Mouse (Mus musculus) thymus, postnatal 0 days (tissue): ENCODE data around the gene Thra. TPM values are rescaled to one million over a fixed set of nuclear protein-coding genes. Genes with fewer than 3 reads are reported as not detected.

Experiments used
- DNase-seq: peaks from one replicate; pipeline ENCODE4 v3.0.0-alpha.2; 2015; ENCODE audit warnings: low spot score
- polyA plus RNA-seq: library from polyadenylated mRNA; unstranded; fragments of >200 nt; fragmentation: Nextera tagmentation; extraction: Ambion mirVana; gene quantifications from 2 replicates; pipeline ENCODE4 v1.2.1, GENCODE M21; 2015

Thra gene
- polyA plus RNA-seq, 1 experiment from 2014 or later, result 9.1 TPM

DNA sequence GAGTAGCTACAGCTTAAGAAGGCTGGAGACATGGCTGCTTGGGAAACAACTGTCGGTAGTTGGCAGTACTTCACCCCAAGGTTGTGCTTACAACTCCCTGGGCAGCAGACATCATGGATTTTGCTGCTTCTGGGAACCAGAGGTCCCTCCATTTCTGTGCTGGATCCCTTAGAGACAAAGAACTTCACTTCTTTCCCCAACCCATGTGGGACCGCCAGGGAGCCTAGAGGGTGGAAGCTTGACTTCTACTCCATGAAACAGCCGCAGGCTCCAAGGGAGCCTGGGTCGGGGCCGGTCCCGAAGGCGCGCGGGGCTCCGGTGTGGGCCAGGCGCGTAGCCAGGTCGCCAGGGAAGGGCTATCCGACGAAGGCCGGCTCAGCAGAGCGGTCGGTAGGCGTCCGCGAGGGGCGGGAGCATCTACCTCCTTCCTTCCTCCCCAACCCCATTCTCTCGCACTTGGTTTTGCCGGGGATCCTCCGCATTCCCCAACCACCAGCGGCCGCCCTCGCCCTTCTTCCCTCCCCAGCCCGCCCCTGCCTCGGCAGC, 54.1 kb downstream of the Thra start:
- DNase-seq, result peak; percentile 63

DNA sequence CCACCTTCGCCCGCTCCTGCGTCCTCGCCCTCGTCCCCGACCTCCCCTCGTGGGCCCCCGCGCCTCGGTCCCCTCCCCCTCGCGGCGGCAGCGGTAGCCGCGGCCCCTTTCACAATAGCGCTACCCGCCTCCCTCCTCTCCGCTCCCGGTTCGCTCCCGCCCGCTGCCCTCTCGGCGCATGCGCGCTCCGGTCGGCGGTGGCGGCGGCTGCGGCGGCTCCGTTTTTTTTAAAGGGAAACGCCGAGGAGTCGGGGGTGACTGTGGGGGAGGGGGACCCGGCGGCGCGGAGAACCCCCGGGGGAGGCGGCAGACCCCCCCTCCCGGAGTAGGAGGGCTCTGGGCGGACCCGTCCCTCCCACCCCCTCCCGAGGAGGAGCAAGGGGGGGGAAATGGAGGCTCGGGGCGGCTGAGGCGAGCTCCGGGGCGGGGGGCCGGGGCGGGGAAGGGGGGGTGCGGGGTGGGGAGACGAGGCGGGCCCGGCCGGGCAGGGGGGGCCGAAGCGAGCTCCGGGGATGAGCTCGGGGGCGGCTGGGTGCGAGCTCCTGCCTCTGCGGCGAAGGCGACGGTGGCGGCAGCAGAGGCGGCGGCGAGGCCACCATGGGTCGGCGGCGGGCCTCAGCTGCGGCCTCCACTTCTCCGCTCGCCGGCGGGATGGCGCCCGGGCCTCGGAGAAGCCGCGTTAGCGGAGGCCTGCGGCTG, 54.7 kb downstream of the Thra start, which contains the start of gene Msl1:
TSS of gene Msl1 (plus strand) at position 502 of the 699 bp plus-strand sequence.
- DNase-seq, result peak; percentile 89

DNA sequence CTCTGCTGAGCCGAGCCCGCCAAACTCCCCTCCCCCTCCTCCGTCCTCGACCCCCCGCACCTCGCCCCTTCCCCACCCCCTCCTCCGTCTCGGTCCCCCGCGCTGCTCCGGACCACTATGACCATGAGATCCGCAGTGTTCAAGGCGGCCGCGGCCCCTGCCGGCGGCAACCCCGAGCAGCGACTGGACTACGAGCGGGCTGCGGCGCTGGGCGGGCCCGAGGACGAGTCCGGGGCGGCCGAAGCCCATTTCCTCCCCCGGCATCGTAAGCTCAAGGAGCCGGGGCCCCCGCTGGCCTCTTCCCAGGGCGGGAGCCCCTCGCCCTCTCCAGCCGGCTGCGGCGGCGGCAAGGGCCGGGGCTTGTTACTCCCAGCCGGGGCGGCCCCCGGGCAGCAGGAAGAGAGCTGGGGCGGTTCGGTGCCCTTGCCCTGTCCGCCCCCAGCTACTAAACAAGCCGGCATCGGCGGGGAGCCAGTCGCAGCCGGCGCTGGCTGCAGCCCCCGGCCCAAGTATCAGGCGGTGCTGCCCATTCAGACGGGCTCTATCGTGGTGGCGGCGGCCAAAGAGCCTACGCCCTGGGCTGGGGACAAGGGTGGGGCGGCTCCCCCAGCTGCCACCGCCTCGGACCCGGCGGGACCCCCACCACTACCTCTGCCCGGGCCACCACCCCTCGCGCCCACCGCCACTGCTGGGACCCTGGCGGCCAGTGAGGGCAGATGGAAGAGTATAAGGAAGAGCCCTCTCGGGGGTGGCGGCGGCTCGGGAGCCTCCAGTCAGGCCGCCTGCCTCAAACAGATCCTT, 55.5 kb downstream of the Thra start:
- DNase-seq, result peak; percentile 27

DNA sequence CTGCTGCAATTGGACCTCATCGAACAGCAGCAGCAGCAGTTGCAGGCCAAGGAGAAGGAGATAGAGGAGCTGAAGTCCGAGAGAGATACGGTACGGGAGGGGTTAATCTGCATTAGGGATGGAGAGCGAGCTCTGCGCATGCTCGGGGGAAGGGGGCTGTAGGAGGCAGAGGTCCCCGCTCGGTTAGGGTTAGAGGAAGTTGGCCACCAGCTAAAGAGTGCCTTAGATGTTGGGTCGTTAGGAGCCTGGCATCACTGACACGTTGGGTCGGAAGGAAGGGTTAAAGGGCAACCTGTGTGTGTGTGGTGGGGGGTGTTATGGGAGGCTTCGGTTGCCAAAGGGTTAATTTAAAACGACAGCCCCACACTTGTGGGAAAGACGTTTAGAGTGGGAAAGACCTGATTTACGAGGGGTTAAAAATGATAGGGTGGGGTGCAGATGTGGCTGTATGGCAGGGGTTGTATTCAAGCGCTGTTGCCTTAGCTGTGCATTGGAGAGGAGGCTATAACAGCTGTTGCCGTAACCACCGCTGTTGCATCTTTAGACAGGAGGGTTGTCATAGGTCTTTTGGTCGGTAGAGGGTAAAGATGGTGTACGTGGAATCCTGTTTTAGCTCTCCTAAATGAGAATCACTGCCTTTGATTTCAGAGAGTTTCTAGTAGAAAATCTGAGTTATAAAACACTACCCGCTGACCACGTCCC, 56.2 kb downstream of the Thra start:
- DNase-seq, result peak; percentile 74

DNA sequence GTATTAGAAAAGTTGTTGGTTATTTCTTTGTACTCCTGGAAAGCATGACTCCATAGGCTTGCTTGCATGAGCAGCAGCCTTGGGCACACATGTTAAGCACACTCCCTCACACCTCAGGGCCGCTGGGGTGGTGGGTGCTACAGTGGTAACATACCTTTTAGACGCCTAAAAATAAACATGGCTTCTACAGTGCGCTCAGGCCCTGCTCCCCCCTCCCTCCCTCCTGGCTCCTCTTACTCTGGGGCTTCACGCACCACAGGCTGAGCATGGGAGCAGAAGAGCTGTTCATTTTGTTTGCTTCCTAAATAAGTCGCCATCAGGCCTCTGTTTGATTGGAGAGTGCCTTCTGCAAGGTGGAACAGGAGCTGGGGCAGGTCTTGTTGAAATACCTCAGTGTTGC, 56.9 kb downstream of the Thra start:
- no peak for DNase-seq

DNA sequence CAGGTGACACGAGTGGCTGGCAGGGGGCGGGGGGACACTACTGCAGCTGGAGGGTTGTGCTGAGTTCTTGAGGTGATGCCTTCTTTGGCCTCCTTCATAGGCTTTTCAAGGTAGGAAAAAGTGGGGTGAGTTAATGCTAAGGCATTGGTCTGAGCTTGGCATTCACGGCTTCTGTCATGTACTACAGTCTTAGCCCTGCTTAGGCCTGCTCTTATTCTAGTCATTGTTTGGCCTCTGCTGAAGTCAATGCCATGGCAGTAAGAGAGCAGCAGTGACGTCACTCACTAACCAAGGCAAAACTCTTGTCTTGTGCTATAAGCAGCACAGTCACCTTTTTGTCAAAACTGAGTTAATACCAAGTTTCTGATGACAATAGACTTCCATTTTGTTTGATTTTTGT, 57.5 kb downstream of the Thra start:
- DNase-seq, result no peak

DNA sequence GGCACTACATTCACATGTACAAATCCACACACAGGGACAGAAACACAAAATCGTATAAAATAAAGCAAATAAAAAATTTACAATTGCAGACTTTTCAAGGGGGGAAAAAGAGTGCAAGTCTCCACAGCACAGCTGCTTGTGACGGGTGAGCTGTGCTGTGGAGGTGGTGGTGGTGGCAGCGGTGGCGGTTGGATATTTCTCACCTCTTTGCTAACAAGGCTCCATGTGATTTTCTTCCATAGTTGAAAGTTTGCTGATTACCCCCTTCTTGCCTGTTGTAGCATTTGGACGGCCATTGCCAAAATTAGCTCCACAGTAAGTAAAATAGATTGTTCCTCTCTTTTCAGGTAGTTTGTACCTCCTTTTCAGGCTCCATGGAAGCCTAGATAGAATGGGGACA, 64.2 kb downstream of the Thra start, which contains the start of gene Casc3:
TSS of gene Casc3 (plus strand) at position 301 of the 400 bp plus-strand sequence.
- DNase-seq, result no peak

DNA sequence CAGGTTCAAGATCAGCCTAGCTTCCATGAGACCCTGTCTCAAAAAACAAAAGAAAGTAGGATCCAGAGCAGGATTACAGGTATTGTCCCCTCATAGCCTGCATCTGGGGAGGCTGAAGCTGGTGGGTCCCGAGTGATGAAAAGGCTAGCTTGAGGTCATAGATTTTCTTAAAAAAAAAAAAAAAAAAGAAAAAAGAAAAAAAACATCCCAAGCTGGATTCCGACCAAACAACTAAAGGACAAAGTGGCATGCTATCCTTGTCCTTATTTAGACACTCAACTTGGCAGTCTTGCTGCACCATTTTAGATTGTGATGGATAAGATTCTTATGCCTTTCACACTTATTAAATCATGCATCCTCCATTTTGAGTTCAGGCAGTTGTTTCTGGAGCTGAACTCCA, 68.0 kb downstream of the Thra start:
- DNase-seq, result no peak

DNA sequence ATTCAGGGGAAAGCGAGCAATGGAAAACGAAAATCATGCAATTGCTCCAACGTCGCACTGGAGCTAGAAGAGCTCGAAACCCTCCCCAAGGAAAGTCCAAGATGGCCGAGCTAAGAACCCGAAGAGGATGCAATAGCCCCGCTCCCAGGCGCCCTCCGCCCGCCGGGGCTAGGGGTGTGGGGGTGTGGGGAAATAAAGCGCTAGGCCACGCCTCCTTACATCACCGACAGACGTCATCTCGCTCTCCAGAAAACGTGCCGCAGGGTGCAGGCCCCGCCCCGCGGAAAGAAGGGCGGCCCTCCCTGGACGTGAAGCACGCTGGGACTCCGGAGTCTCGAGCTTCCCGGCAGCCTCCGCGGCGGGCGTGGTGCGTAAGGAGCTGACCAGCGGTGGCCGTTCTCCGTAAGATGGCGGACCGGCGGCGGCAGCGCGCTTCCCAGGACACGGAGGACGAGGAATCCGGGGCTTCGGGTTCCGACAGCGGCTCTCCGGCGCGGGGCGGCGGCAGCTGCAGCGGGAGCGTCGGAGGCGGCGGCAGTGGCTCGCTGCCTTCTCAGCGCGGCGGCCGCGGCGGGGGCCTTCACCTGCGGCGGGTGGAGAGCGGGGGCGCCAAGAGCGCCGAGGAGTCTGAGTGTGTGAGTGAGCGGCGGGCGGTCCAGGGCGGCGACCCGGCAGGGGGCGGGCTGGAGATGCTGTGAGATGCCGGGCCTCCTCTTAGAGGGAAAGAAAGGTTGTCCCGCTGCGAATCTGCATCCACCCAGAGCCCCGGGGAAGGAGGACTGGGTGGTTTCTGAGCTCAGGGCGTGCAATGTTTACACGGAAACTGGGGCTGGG, 69.2 kb downstream of the Thra start:
- peak; percentile 99 for DNase-seq

DNA sequence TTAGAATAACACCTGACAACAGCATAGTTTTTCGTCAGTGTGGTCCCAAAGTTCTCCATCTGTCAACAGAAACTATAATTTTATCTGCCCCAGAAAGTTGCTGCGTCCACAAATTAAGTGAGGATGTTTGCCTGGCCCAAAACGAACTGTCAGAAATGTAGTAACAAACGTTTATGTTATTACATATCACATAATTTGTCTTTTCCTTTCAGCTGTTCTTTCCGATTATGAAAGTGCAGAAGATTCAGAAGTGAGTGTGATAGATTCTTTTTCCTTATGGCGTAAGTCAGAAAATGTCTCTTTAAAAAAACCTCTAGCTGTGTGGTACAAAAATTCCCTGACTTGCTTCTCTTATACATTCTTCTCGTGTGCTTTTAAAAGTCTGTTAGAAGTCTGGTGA, 70.2 kb downstream of the Thra start:
- DNase-seq, result no peak

DNA sequence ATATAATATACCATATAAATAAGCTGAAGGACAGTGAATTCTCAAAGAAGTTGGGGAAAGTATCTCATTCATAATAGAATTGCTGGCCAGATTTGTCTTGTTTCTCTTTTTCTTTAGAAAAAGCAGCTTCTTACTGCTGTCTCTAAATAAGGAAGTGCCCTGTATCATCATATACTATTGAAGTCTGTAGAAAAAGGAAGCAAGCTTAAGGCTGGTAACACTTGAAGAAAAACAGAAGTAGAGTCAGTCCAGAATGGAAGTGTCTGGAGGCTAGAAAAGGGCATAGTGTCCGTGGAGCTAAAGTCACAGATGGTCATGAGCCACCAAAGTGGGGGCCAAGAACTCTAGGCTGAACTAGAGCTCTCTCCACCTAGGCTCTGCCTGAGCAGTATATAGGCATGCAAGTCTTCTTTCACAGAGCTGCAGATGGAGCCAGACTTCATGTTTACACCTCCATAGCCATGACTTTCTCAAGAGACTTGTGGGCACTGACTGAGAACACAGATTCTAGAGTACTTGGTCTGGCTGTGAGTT, 76.3 kb downstream of the Thra start:
- no peak for DNase-seq

Other genes with a start within 250 kb of the Thra start
- gene Ikzf3, start 194.6 kb upstream of the Thra start, polyA plus RNA-seq, result 42.6 and 59.5 TPM in 2 replicates
- gene Zpbp2, start 189.5 kb upstream of the Thra start, polyA plus RNA-seq, result 2.3 and 2.4 TPM in 2 replicates
- gene Ormdl3, start 153.3 kb upstream of the Thra start, polyA plus RNA-seq, result 37.6 and 38.5 TPM in 2 replicates
- not detected in 2 replicates for gene Lrrc3c, start 142.3 kb upstream of the Thra start, polyA plus RNA-seq
- gene Gm12355, start 115.0 kb upstream of the Thra start, polyA plus RNA-seq, result 0.78 and 1.1 TPM in 2 replicates
- gene Gsdma3, start 114.3 kb upstream of the Thra start, polyA plus RNA-seq, result 0.26 and 0.42 TPM in 2 replicates
- 0.65 and 1.1 TPM in 2 replicates for gene Gsdma2, start 93.9 kb upstream of the Thra start, polyA plus RNA-seq
- gene Gsdma, start 76.3 kb upstream of the Thra start, polyA plus RNA-seq, result 0.49 and 0.80 TPM in 2 replicates
- 211 and 224 TPM in 2 replicates for gene Psmd3, start 58.1 kb upstream of the Thra start, polyA plus RNA-seq
- gene Csf3, start 39.4 kb upstream of the Thra start, polyA plus RNA-seq, result not detected in 2 replicates
- gene Med24, start 11.2 kb upstream of the Thra start, polyA plus RNA-seq, result 48.3 and 48.5 TPM in 2 replicates
- gene Nr1d1, start 34.7 kb downstream of the Thra start, polyA plus RNA-seq, result 2.6 and 3.0 TPM in 2 replicates
- gene Msl1, start 54.9 kb downstream of the Thra start, polyA plus RNA-seq, result 14.4 and 20.4 TPM in 2 replicates
- gene Casc3, start 64.3 kb downstream of the Thra start, polyA plus RNA-seq, result 21.8 and 23.8 TPM in 2 replicates
- gene Rapgefl1, start 96.1 kb downstream of the Thra start, polyA plus RNA-seq, result 0.86 and 1.1 TPM in 2 replicates
- gene Wipf2, start 123.0 kb downstream of the Thra start, polyA plus RNA-seq, result 5.6 and 7.5 TPM in 2 replicates
- gene Cdc6, start 167.2 kb downstream of the Thra start, polyA plus RNA-seq, result 40.6 and 53.2 TPM in 2 replicates
- 40.4 and 41.0 TPM in 2 replicates for gene Rara, start 187.2 kb downstream of the Thra start, polyA plus RNA-seq
- gene Gjd3, start 242.4 kb downstream of the Thra start, polyA plus RNA-seq, result 0.27 and 0.51 TPM in 2 replicates